Mouse (Mus musculus): ENCODE measurements around the gene Timp2. TPM values are rescaled to one million over a fixed set of nuclear protein-coding genes. Genes with fewer than 3 reads are reported as not detected.
A peak's percentile ranks its signal among the peaks of the same experiment; 100 is the strongest.

Gene Timp2
- total RNA-seq, 1 experiment, result 52.4 TPM

GRCm38 (mm10) chr11:118348419-118348818, 7.1 kb downstream of the Timp2 start:
- no peak for DNase-seq (ENCODE audit: low read depth, low spot score)
- Histone ChIP-seq H3K27ac (ENCODE audit: insufficient read depth, low read depth, low read length, poor library complexity, severe bottlenecking) (no peak overlapping the region), H3K9ac (ENCODE audit: insufficient read depth, low read depth, low read length, poor library complexity, severe bottlenecking) (no peak overlapping the region), H3K4me1 (ENCODE audit: control insufficient read depth in 2 of 2, insufficient read depth in 2 of 2, low read length in 2 of 2, poor library complexity in 1 of 2) (peaks cover 3 to 13% of the 10 kb centered on the region in 2 experiments), H3K9me3 (ENCODE audit: control insufficient read depth, insufficient read depth, low read depth, low read length) (no peaks in the 10 kb centered on the region), H3K36me3 (ENCODE audit: control insufficient read depth, insufficient read depth, low read length, poor library complexity, severe bottlenecking) (no peaks in the 10 kb centered on the region), H3K4me3 (ENCODE audit: insufficient read depth in 1 of 2, low read depth in 1 of 2, low read length in 2 of 2, poor library complexity in 1 of 2, severe bottlenecking in 1 of 2) (0 out of 4 replicates have a peak overlapping the region, but pooled peaks of 1 of the 2 experiments have one; percentile 16)
- in situ Hi-C loops (cut with MboI; ENCODE audit: low sequenced_read_pairs in 2 of 2, unreplicated experiment in 2 of 2), result no loop called here
- TF ChIP-seq MAFK (IDR thresholded peaks at IDR 0.05; ENCODE audit: insufficient read depth, low read depth, low read length) (no peak), CHD2 (IDR thresholded peaks at IDR 0.05; ENCODE audit: low read depth, low read length) (no peak), HCFC1 (IDR thresholded peaks at IDR 0.05; ENCODE audit: borderline replicate concordance, insufficient read depth, low read length) (no peak)

- Histone ChIP-seq H3K36me3 (ENCODE audit: control insufficient read depth, insufficient read depth, low read length, poor library complexity, severe bottlenecking) (no peaks in the 10 kb centered on the region), H3K9me3 (ENCODE audit: control insufficient read depth, insufficient read depth, low read depth, low read length) (no peaks in the 10 kb centered on the region), H3K27ac (ENCODE audit: insufficient read depth, low read depth, low read length, poor library complexity, severe bottlenecking) (no peak overlapping the region), H3K9ac (ENCODE audit: insufficient read depth, low read depth, low read length, poor library complexity, severe bottlenecking) (no peak overlapping the region), H3K4me3 (ENCODE audit: insufficient read depth in 1 of 2, low read depth in 1 of 2, low read length in 2 of 2, poor library complexity in 1 of 2, severe bottlenecking in 1 of 2) (no peak overlapping the region), H3K4me1 (ENCODE audit: control insufficient read depth in 2 of 2, insufficient read depth in 2 of 2, low read length in 2 of 2, poor library complexity in 1 of 2) (peaks cover 3 to 13% of the 10 kb centered on the region in 2 experiments)
- in situ Hi-C loops (cut with MboI; ENCODE audit: low sequenced_read_pairs in 2 of 2, unreplicated experiment in 2 of 2), result no loop called here
- TF ChIP-seq MAFK (IDR thresholded peaks at IDR 0.05; ENCODE audit: insufficient read depth, low read depth, low read length) (no peak), ZNF384 (IDR thresholded peaks at IDR 0.05; ENCODE audit: low read depth, low read length) (no peak), ZC3H11A (IDR thresholded peaks at IDR 0.05; ENCODE audit: borderline replicate concordance, low read depth, low read length) (no peak), CHD2 (IDR thresholded peaks at IDR 0.05; ENCODE audit: low read depth, low read length) (no peak), HCFC1 (IDR thresholded peaks at IDR 0.05; ENCODE audit: borderline replicate concordance, insufficient read depth, low read length) (no peak)
- DNase-seq (ENCODE audit: low read depth, low spot score), result no peak
Measured at GRCm38 (mm10) chr11:118347911-118348310, 7.6 kb downstream of the Timp2 start.

- no peak for DNase-seq (ENCODE audit: low read depth, low spot score)
- Histone ChIP-seq H3K9me3 (ENCODE audit: control insufficient read depth, insufficient read depth, low read depth, low read length) (no peaks in the 10 kb centered on the region), H3K4me3 (ENCODE audit: insufficient read depth in 1 of 2, low read depth in 1 of 2, low read length in 2 of 2, poor library complexity in 1 of 2, severe bottlenecking in 1 of 2) (no peak overlapping the region), H3K4me1 (ENCODE audit: control insufficient read depth in 2 of 2, insufficient read depth in 2 of 2, low read length in 2 of 2, poor library complexity in 1 of 2) (peaks cover 3 to 13% of the 10 kb centered on the region in 2 experiments), H3K27ac (ENCODE audit: insufficient read depth, low read depth, low read length, poor library complexity, severe bottlenecking) (no peak overlapping the region), H3K36me3 (ENCODE audit: control insufficient read depth, insufficient read depth, low read length, poor library complexity, severe bottlenecking) (no peaks in the 10 kb centered on the region), H3K9ac (ENCODE audit: insufficient read depth, low read depth, low read length, poor library complexity, severe bottlenecking) (no peak overlapping the region)
- TF ChIP-seq HCFC1 (IDR thresholded peaks at IDR 0.05; ENCODE audit: borderline replicate concordance, insufficient read depth, low read length) (no peak), CHD2 (IDR thresholded peaks at IDR 0.05; ENCODE audit: low read depth, low read length) (no peak), MAFK (IDR thresholded peaks at IDR 0.05; ENCODE audit: insufficient read depth, low read depth, low read length) (no peak), ZC3H11A (IDR thresholded peaks at IDR 0.05; ENCODE audit: borderline replicate concordance, low read depth, low read length) (no peak), ZNF384 (IDR thresholded peaks at IDR 0.05; ENCODE audit: low read depth, low read length) (no peak)
- in situ Hi-C loops (cut with MboI; ENCODE audit: low sequenced_read_pairs in 2 of 2, unreplicated experiment in 2 of 2), result no loop called here
Measured at GRCm38 (mm10) chr11:118347391-118347790, 8.1 kb downstream of the Timp2 start.

GRCm38 (mm10) chr11:118346395-118347096, 9.0 kb downstream of the Timp2 start:
- H3K36me3 ChIP-seq (ENCODE audit: control insufficient read depth, insufficient read depth, low read length, poor library complexity, severe bottlenecking), result no peaks in the 10 kb centered on the region
- no peak overlapping the region for H3K9ac ChIP-seq (ENCODE audit: insufficient read depth, low read depth, low read length, poor library complexity, severe bottlenecking)
- DNase-seq (ENCODE audit: low read depth, low spot score), result no peak
- peaks cover 6 to 17% of the 10 kb centered on the region in 2 experiments for H3K4me1 ChIP-seq (ENCODE audit: control insufficient read depth in 2 of 2, insufficient read depth in 2 of 2, low read length in 2 of 2, poor library complexity in 1 of 2)
- H3K4me3 ChIP-seq (ENCODE audit: insufficient read depth in 1 of 2, low read depth in 1 of 2, low read length in 2 of 2, poor library complexity in 1 of 2, severe bottlenecking in 1 of 2), result no peak overlapping the region
- TF ChIP-seq MAFK (IDR thresholded peaks at IDR 0.05; ENCODE audit: insufficient read depth, low read depth, low read length) (no peak), HCFC1 (IDR thresholded peaks at IDR 0.05; ENCODE audit: borderline replicate concordance, insufficient read depth, low read length) (no peak), ZC3H11A (IDR thresholded peaks at IDR 0.05; ENCODE audit: borderline replicate concordance, low read depth, low read length) (no peak), CHD2 (IDR thresholded peaks at IDR 0.05; ENCODE audit: low read depth, low read length) (no peak), ZNF384 (IDR thresholded peaks at IDR 0.05; ENCODE audit: low read depth, low read length) (no peak)
- H3K27ac ChIP-seq (ENCODE audit: insufficient read depth, low read depth, low read length, poor library complexity, severe bottlenecking), result no peak overlapping the region
- H3K9me3 ChIP-seq (ENCODE audit: control insufficient read depth, insufficient read depth, low read depth, low read length), result no peaks in the 10 kb centered on the region
- in situ Hi-C loops (cut with MboI; ENCODE audit: low sequenced_read_pairs in 2 of 2, unreplicated experiment in 2 of 2), result no loop called here
